Mouse (Mus musculus) kidney, adult 2 months (tissue): Measurements from ENCODE around the gene Ap2b1. TPM values are rescaled to one million over a fixed set of nuclear protein-coding genes. Genes with fewer than 3 reads are reported as not detected.
A peak's percentile ranks its signal among the peaks of the same experiment; 100 is the strongest.

ENCODE experiments used
- DNase-seq: peaks from one replicate; pipeline ENCODE4 v3.0.0; 2021
- H3K27ac ChIP-seq: fragments of 200-500 bp; 2 replicates; pipeline ENCODE4 v1.5.1; 2012; ENCODE audit warnings: low read depth, low read length, control low read depth, inconsistent platforms; ENCODE audit not compliant: insufficient read depth
- H3K27me3 ChIP-seq: fragments of 200-500 bp; replicated peaks from 2 replicates; pipeline ENCODE4 v1.6.1; 2012; ENCODE audit warnings: mild to moderate bottlenecking, moderate library complexity, low read length, inconsistent platforms; ENCODE audit not compliant: control insufficient read depth, insufficient read depth
- H3K36me3 ChIP-seq: fragments of 200-500 bp; 2 replicates; pipeline ENCODE4 v1.6.1; 2012; ENCODE audit warnings: mild to moderate bottlenecking, moderate library complexity, low read length, inconsistent platforms; ENCODE audit not compliant: control insufficient read depth, insufficient read depth
- H3K4me1 ChIP-seq: fragments of 200-500 bp; 2 replicates; pipeline ENCODE4 v1.6.1; 2011; ENCODE audit warnings: low read length; ENCODE audit not compliant: control insufficient read depth, insufficient read depth
- H3K4me3 ChIP-seq: fragments of 200-500 bp; 2 replicates; pipeline ENCODE4 v1.5.1; 2011; ENCODE audit warnings: mild to moderate bottlenecking, low read depth, low read length, control low read depth; ENCODE audit not compliant: insufficient read depth
- CTCF ChIP-seq: fragments of 200-500 bp; conservative IDR thresholded peaks from 2 replicates; pipeline ENCODE4 v1.5.1; 2011; ENCODE audit warnings: low read depth, mild to moderate bottlenecking, control low read depth, low read length, moderate library complexity, mixed read lengths; ENCODE audit not compliant: insufficient read depth, insufficient read length
- POLR2A ChIP-seq: fragments of 200-500 bp; IDR thresholded peaks from one replicate; pipeline ENCODE4 v1.6.1; 2011; ENCODE audit warnings: low read depth, low read length, control low read depth
- WGBS: fragments of 180-500 bp; shearing (Covaris S2); methylation state at CpG from one replicate; pipeline ENCODE4 v1.1.7; 2018; 5-methylcytosine and 5-hydroxymethylcytosine counted together
- polyA plus RNA-seq: library from polyadenylated mRNA; depleted of rRNA; stranded (reverse); fragments of >200 nt; gene quantifications from 2 replicates; pipeline ENCODE4 v1.2.3, GENCODE M21; 2012

Ap2b1 gene
- polyA plus RNA-seq, 1 experiment, result 37.4 TPM

DNA sequence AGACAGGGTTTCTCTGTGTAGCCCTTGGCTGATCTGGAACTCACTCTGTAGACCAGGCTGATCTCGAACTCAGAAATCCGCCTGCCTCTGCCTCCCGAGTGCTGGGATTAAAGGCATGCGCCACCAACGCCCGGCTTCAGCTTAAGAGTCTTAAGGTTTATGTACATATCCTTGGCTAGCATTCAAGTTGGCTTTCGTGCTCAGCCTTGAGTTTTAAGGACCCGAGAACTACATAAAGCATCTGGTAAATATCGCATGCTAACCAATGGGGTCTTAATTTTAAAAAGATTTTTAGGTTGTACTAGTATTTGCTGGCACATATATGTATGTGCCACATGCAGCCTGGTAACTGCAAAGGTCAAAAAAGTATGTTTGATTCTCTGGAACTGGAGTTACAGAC is 900 bp downstream of the Ap2b1 start:
- TF ChIP-seq POLR2A (no peak), CTCF (no peak)
- H3K36me3 ChIP-seq, result no peaks in the 10 kb centered on the region; the same call in 1 of the 2 replicates
- WGBS, result 92% methylated on average over 9 of the region's 9 CpGs
- no peak overlapping the region for H3K4me3 ChIP-seq
- H3K27me3 ChIP-seq, result no peaks in the 10 kb centered on the region
- H3K4me1 ChIP-seq, result peaks cover 8% of the 10 kb centered on the region
- no peak overlapping the region for H3K27ac ChIP-seq
- DNase-seq, result no peak

DNA sequence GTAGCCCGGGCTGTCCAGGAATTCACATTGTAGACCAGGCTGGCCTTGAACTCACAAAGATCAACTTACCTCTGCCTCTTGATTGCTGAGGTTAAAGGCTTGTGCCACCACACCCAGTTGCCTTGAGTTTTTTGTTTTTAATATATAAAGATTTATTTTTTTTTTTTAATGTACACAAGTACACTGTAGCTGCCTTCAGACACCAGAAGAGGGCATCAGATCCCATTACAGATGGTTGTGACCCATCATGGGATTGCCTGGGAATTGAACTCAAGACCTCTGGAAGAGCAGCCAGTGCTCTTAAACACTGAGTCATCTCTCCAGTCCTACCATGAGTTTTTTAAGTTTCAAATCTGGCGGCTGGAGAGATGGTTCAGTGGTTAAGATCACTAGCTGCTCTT is 2.6 kb downstream of the Ap2b1 start:
- Histone ChIP-seq H3K4me1 (peaks cover 8% of the 10 kb centered on the region), H3K4me3 (no peak overlapping the region), H3K27me3 (no peaks in the 10 kb centered on the region), H3K36me3 (no peaks in the 10 kb centered on the region; the same call in 1 of the 2 replicates), H3K27ac (no peak overlapping the region)
- 61% methylated on average over 2 of the region's 2 CpGs for WGBS
- TF ChIP-seq CTCF (no peak), POLR2A (no peak)
- no peak for DNase-seq

DNA sequence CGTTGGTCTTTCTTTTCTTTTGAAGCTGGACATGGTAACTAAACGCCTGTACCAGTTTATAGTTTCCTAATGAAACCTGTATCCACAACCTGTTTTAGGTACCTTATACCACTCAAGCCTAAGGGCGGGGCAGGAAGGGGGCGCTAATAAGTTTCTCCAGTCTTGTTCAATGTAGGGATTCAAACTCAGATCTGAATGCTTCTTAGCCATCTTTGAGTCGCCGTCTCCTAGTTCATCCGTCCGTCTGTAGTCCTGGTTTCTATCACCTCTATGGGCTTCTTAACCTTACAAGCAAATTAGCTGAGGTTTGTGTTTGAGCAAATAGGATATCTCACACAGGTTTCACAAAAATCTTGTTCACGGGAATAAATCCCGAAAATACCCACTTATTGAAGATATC is 3.3 kb downstream of the Ap2b1 start:
- Histone ChIP-seq H3K27me3 (no peaks in the 10 kb centered on the region), H3K36me3 (no peaks in the 10 kb centered on the region), H3K4me3 (peak overlapping the region; percentile 100), H3K27ac (peak overlapping the region; percentile 24; the same call in 1 of the 2 replicates), H3K4me1 (peaks cover 8% of the 10 kb centered on the region)
- 3% methylated on average over 10 of the region's 10 CpGs for WGBS
- no peak for DNase-seq
- TF ChIP-seq POLR2A (no peak), CTCF (no peak)

DNA sequence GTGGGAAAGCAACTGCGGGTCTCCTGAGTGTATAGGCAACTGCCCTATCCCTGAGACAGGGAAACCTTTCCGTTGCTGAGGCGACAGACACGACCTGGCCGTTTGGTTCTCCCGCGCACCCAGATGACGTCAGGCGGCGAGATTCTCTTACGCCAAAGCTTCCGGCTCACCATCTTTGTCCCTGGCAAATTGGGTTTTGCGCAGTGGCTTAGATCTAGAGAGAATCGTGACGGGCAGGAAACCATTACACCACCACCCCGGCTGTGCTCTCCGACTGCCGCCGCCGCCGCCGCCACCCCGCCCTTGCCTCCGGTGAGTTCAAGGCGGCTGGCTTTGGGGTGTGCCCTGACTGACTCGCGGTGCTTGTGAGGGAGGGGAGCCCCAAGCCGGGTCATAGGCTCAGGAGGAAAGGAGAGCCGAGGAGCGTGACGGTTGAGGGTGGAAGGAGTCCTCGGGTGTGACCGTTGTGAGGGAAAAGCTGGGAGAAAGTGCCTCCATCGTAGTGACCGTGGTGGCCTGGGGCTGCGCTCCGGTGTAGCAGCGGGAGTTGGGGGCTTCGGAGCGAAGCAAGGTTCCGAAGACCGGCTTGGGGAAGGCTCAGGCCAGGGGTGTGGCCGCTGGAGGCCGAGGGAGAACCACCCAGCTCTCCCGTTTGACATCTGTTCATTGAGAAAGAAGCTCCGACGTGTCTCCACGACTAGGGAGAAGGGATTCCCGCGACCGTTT is 3.9 kb downstream of the Ap2b1 start, which contains the start of gene Pex12:
Gene Pex12, minus strand, starts transcription at position 61 of the 726 bp plus-strand sequence.
- peak; percentile 97 for DNase-seq
- Histone ChIP-seq H3K36me3 (no peaks in the 10 kb centered on the region), H3K4me3 (peak within 1 kb of the TSS; percentile 100), H3K27me3 (no peaks in the 10 kb centered on the region), H3K27ac (peak within 1 kb of the TSS; percentile 95), H3K4me1 (peaks cover 8% of the 10 kb centered on the region)
- TF ChIP-seq POLR2A, result no peak
- no peak for TF ChIP-seq CTCF
- under 1% methylated on average over 51 of the region's 51 CpGs for WGBS

DNA sequence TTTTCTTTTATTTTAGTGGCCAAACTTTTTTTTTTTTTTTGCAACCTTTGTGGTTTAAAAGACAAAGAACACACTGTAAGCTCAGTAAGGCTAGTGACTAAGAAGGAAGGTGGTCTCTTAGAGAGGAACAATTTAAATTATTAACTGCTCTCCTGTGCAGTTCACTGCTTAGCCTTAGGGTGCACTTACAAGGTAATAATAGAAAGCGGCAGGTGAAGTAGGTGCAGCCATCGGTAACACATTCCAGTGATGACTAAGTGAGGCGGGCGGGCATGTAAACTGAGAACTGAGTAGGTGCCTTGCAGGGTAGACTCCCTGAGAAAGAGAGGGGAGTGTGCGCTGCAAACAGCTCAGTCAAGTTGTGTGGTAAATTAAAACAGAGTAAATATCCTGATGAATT is 4.9 kb downstream of the Ap2b1 start:
- peak; percentile 44 for DNase-seq
- Histone ChIP-seq H3K27me3 (no peaks in the 10 kb centered on the region), H3K4me3 (no peak overlapping the region), H3K36me3 (no peaks in the 10 kb centered on the region), H3K4me1 (peaks cover 5% of the 10 kb centered on the region; the same call in 1 of the 2 replicates), H3K27ac (no peak overlapping the region)
- 17% methylated on average over 5 of the region's 5 CpGs for WGBS
- no peak for TF ChIP-seq CTCF
- TF ChIP-seq POLR2A, result no peak

DNA sequence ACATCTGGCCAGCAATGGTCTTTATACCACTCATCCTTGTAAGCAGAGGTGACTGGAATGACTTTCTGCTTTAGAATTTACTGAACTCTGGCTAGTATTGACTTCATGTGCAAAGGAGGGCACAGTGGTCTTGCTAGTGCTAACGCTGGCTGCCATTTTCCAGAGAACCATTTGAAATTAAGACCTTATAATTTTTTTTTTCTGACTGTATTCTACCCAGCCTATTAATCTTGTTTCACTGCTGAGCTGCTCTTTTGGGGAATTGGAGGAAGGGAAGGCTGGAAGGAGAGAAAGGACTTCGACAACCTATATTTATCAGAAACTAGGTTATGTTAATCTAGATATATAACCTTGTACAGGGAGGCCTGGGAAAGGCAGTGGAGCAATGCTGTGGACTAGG is 5.7 kb downstream of the Ap2b1 start:
- no peak for TF ChIP-seq CTCF
- TF ChIP-seq POLR2A, result no peak
- H3K4me3 ChIP-seq, result no peak overlapping the region
- no peaks in the 10 kb centered on the region for H3K27me3 ChIP-seq

DNA sequence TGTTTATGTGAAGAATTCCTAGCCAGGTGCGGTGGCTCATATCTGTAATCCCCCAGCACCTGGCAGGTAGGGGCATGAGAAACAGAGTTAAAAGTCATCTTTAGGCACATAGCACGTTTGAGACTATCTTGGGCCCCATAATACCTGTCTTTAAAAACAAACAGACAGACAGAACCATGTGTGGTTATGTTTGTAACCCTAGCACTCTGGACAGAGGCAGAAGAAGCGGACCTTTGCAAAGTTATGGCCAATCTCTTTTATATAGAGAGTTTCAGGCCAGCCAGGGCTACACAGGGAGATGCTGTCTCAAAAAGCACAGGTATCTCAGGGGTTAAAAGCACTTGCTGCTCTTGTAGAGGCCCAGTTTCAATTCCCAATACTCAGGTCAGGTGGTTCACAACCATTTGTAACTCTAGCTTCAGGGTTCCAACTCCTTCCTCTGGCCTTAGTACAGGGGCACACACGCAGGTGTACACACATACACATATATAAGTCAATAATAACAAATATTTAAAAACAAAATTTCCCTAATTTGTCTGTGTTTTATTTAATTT is 8.0 kb downstream of the Ap2b1 start:
- H3K4me1 ChIP-seq, result peaks cover 5% of the 10 kb centered on the region; the same call in 1 of the 2 replicates
- TF ChIP-seq POLR2A (no peak), CTCF (no peak)
- H3K27me3 ChIP-seq, result no peaks in the 10 kb centered on the region
- no peaks in the 10 kb centered on the region; the same call in 1 of the 2 replicates for H3K36me3 ChIP-seq
- WGBS, result 69% methylated on average over 4 of the region's 4 CpGs
- H3K4me3 ChIP-seq, result no peak overlapping the region
- no peak for DNase-seq
- H3K27ac ChIP-seq, result no peak overlapping the region

More for the DNA sequence above, 5.7 kb downstream of the Ap2b1 start:
- DNase-seq, result no peak
- H3K36me3 ChIP-seq, result no peaks in the 10 kb centered on the region
- H3K4me1 ChIP-seq, result peaks cover 5% of the 10 kb centered on the region; the same call in 1 of the 2 replicates
- WGBS, result 70% methylated on average over 2 of the region's 2 CpGs
- H3K27ac ChIP-seq, result no peak overlapping the region
